Mouse (Mus musculus) liver, adult 2 months (tissue): ENCODE data around the gene Gpld1.

ENCODE experiments used
- CTCF ChIP-seq: fragments of 200-500 bp; IDR thresholded peaks from 2 replicates; pipeline ENCODE4 v1.5.1; 2011; ENCODE audit warnings: low read depth, low read length, control low read depth
- POLR2A ChIP-seq: fragments of 200-500 bp; IDR thresholded peaks from 2 replicates; pipeline ENCODE4 v1.6.1; 2011; ENCODE audit warnings: low read length, control low read depth; ENCODE audit not compliant: insufficient read depth; ENCODE audit errors: extremely low read depth

DNA sequence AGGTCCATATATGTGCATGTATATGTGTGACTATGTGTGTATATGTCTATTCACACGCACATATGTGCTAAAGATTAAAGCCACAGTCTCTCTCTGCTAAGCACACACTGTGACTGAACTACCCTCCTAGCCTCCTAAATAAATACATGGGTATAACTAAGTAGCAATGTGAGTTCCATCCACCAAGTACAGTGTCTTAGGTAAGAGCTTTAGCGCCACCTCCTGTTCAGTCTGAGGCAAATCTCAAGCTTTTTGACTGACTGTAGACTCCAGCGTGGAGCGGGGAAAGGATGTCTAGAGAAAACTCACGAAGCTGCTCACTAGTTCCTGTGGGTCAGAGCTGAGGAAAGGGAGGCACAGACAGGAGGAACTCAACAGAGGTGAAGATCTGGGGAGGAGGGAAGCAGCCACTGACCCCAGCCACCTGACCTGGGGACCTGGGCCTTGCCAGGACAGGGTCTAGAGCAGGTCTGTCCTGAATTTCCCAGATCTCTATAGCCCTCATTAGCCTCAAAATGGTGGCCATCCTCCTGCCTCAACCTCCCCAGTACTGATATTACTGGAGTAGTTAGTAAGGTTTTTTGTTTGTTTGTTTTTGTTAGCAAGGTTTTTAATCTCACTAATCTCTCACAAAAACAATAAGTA lies 22.5 kb upstream of the Gpld1 start:
- TF ChIP-seq POLR2A (no peak), CTCF (peak; percentile 56)
